10 mouse cellular contexts compared by ENCODE assay signal in genomic region chr6:30681935-30682900, GRCm38 (mm10). TPM values are rescaled to one million over a fixed set of nuclear protein-coding genes. Genes with fewer than 3 reads are reported as not detected.
DNase-seq lines count a peak whose midpoint lies in the region; ATAC-seq lines count a peak whose summit lies in the region.
"Had no signal": no experiment of that assay in that cellular context is flagged by ENCODE, and none has a peak within 500 bp of the region (broad histone marks: within the 10 kb centered on the region; RNA-seq: fewer than 3 reads in every experiment).

No protein-coding gene starts in this region.

- H3K27ac ChIP-seq in forebrain, embryonic 13.5 days, result peak overlapping the region; percentile 35; the same call in 1 of the 2 replicates
- peak overlapping the region; percentile 81 for H3K27ac ChIP-seq in hindbrain, embryonic 10.5 days
- H3K27ac ChIP-seq: left cerebral cortex, adult 2 months had no signal

- intact Hi-C loops in left cerebral cortex, postnatal 25 days (cut with DNase I), result no loop called here
- intact Hi-C loops in left cerebral cortex, postnatal 14 days (cut with DNase I), result no loop called here

- H3K9ac ChIP-seq in forebrain, embryonic 13.5 days, result 0 out of 2 replicates have a peak overlapping the region, but pooled peaks have one; percentile 26

- no peaks in the 10 kb centered on the region for H3K27me3 ChIP-seq in forebrain, embryonic 13.5 days
- no peaks in the 10 kb centered on the region for H3K27me3 ChIP-seq in hindbrain, embryonic 10.5 days (ENCODE audit: insufficient read depth, poor library complexity, severe bottlenecking)
- H3K27me3 ChIP-seq: Patski had no signal

- no peaks in the 10 kb centered on the region for H3K36me3 ChIP-seq in forebrain, embryonic 13.5 days (ENCODE audit: poor library complexity, severe bottlenecking)
- no peaks in the 10 kb centered on the region for H3K36me3 ChIP-seq in hindbrain, embryonic 10.5 days

- no peaks in the 10 kb centered on the region for H3K9me3 ChIP-seq in forebrain, embryonic 13.5 days (replicated peaks)
- no peaks in the 10 kb centered on the region for H3K9me3 ChIP-seq in hindbrain, embryonic 10.5 days

- H3K4me2 ChIP-seq in forebrain, embryonic 13.5 days, result no peak overlapping the region

- no peak overlapping the region for H3K4me3 ChIP-seq in forebrain, embryonic 13.5 days
- H3K4me3 ChIP-seq in hindbrain, embryonic 10.5 days, result no peak overlapping the region
- H3K4me3 ChIP-seq: left cerebral cortex, adult 2 months had no signal

- ATAC-seq in forebrain, embryonic 13.5 days, result no peak
- ATAC-seq: Patski had no signal

- DNase-seq in left cerebral cortex, postnatal 25 days (ENCODE audit: low spot score in 2 of 2), result peak; percentile 30 to 71
- no peak for DNase-seq in left cerebral cortex, postnatal 14 days (ENCODE audit: low spot score in 2 of 2)
- DNase-seq in hindbrain, embryonic 10.5 days (ENCODE audit: low spot score), result no peak
- DNase-seq in mesoderm, embryonic 11.5 days (ENCODE audit: low read depth, low spot score), result peak; percentile 77
- DNase-seq in cerebellum, postnatal 4 days (ENCODE audit: low spot score in 2 of 2), result no peak
- DNase-seq in kidney, adult 9 months, result no peak
- DNase-seq in cerebellum, postnatal 10 days, result no peak

- peaks cover 24% of the 10 kb centered on the region for H3K4me1 ChIP-seq in forebrain, embryonic 13.5 days
- H3K4me1 ChIP-seq in hindbrain, embryonic 10.5 days (replicated peaks), result peaks cover 54% of the 10 kb centered on the region

- 71% methylated on average over 13 of the region's 13 CpGs for WGBS in forebrain, embryonic 13.5 days
- 69% methylated on average over 13 of the region's 13 CpGs for WGBS in hindbrain, embryonic 10.5 days

RNA-seq across cellular contexts. Expression of gene Cep41, which starts 11.3 kb away (rescaled TPM):
- total RNA-seq in left cerebral cortex, postnatal 25 days (2021), result 1 to 10 TPM; 7.5 to 8.1 TPM
- 1 to 10 TPM; 7.2 to 7.4 TPM for total RNA-seq in left cerebral cortex, postnatal 14 days (2021)
- polyA plus RNA-seq in forebrain, embryonic 13.5 days (2015; fragmentation: Nextera tagmentation; extraction: Ambion mirVana), result 19.5 and 19.6 TPM in 2 replicates
- 16.0 and 19.0 TPM in 2 replicates for polyA plus RNA-seq in hindbrain, embryonic 10.5 days (2016; fragmentation: Nextera tagmentation; extraction: Ambion mirVana)

RNA-seq across cellular contexts. Expression of gene Mest, which starts 41.1 kb away (rescaled TPM):
- 100 to 1,000 TPM; 120 to 124 TPM for total RNA-seq in left cerebral cortex, postnatal 25 days (2021)
- total RNA-seq in left cerebral cortex, postnatal 14 days (2021), result 100 to 1,000 TPM; 115 to 130 TPM
- 443 and 547 TPM in 2 replicates for polyA plus RNA-seq in forebrain, embryonic 13.5 days (2015; fragmentation: Nextera tagmentation; extraction: Ambion mirVana)
- polyA plus RNA-seq in hindbrain, embryonic 10.5 days (2016; fragmentation: Nextera tagmentation; extraction: Ambion mirVana), result 1,257 and 1,613 TPM in 2 replicates

RNA-seq across cellular contexts. Expression of gene Cpa1, which starts 43.2 kb away (rescaled TPM):
- not detected for total RNA-seq in left cerebral cortex, postnatal 25 days (2021)
- total RNA-seq in left cerebral cortex, postnatal 14 days (2021), result not detected
- 0.96 and 1.3 TPM in 2 replicates for polyA plus RNA-seq in forebrain, embryonic 13.5 days (2015; fragmentation: Nextera tagmentation; extraction: Ambion mirVana)
- 0.14 and 0.16 TPM in 2 replicates for polyA plus RNA-seq in hindbrain, embryonic 10.5 days (2016; fragmentation: Nextera tagmentation; extraction: Ambion mirVana)
- total RNA-seq: left cerebral cortex, adult 2 months had no signal
- polyA plus RNA-seq: Patski had no signal

Comparison
In these comparisons a context has a peak if more than half of its experiments do, and no peak if none do; other contexts are left out.
1. DNase-seq: peak in left cerebral cortex, postnatal 25 days (2 of 2) and mesoderm, embryonic 11.5 days (single experiment); none in left cerebral cortex, postnatal 14 days (0 of 2), hindbrain, embryonic 10.5 days (single experiment), cerebellum, postnatal 4 days (0 of 2), kidney, adult 9 months (single experiment) and cerebellum, postnatal 10 days (0 of 2).